Mouse (Mus musculus) megakaryocyte, embryonic 14.5 days (primary cell): ENCODE data around the gene Col23a1.

ENCODE experiments used
- FLI1 ChIP-seq: IDR thresholded peaks from 2 replicates; pipeline ENCODE4 v1.6.1; 2012; ENCODE audit warnings: low read length, inconsistent platforms, mixed read lengths
- GATA1 ChIP-seq: IDR thresholded peaks from 3 replicates; pipeline ENCODE4 v1.6.1; 2012; ENCODE audit warnings: mixed read lengths, low read length, inconsistent platforms, borderline replicate concordance

GRCm38 (mm10) chr11:51396451-51396850, 106.7 kb downstream of the Col23a1 start:
- TF ChIP-seq GATA1, result no peak
- TF ChIP-seq FLI1, result no peak
